Mouse (Mus musculus) CH12.LX (cell line): ENCODE results near the gene Cdh4.

ENCODE experiments used
- CTCF ChIP-seq, 2 experiments: IDR thresholded peaks in 1 of 2; conservative IDR thresholded peaks in 1 of 2; 2 replicates each; pipeline ENCODE4 v1.5.1; 2011 to 2012; ENCODE audit warnings: low read depth in 2 of 2, low read length in 2 of 2, improper control_type of control experiment in 1 of 2, inconsistent platforms in 1 of 2, mild to moderate bottlenecking in 1 of 2, moderate library complexity in 1 of 2
- EP300 ChIP-seq: IDR thresholded peaks from 2 replicates; pipeline ENCODE4 v1.6.1; 2011; ENCODE audit warnings: low read length, improper control_type of control experiment
- RCOR1 ChIP-seq: conservative IDR thresholded peaks from 2 replicates; pipeline ENCODE4 v1.6.1; 2012; ENCODE audit warnings: low read depth, mild to moderate bottlenecking, inconsistent platforms, low read length, improper control_type of control experiment
- TBP ChIP-seq: conservative IDR thresholded peaks from 2 replicates; pipeline ENCODE4 v1.6.1; 2011; ENCODE audit warnings: low read depth, low read length, improper control_type of control experiment
- ZNF384 ChIP-seq: IDR thresholded peaks from 2 replicates; pipeline ENCODE4 v1.6.1; 2012; ENCODE audit warnings: low read depth, low read length, improper control_type of control experiment, inconsistent platforms

GRCm38 (mm10) chr2:179746491-179746890 is 304.3 kb downstream of the Cdh4 start:
- TF ChIP-seq TBP (no peak), RCOR1 (no peak), CTCF (conservative IDR thresholded peaks at IDR 0.05 in 1 of 2, IDR thresholded peaks at IDR 0.05 in 1 of 2; ENCODE audit: low read depth in 2 of 2, low read length in 2 of 2) (no peak), ZNF384 (no peak), EP300 (no peak)
